Mouse (Mus musculus) stomach, postnatal 0 days (tissue): ENCODE measurements at regions not wholly inside any gene's neighbourhood (a gene's known extent, or its start where the extent isn't known, plus 50 kb on each side); places are given as distances from the start of the nearest gene placed in this dataset.

Experiments
- ATAC-seq: fragments of 200-750 bp; cut with Nextera tagmentation; 2 replicates; pipeline ENCODE4 v1.8.0; 2017; ENCODE audit not compliant: low FRiP score, low TSS enrichment
- DNase-seq: peaks from one replicate; pipeline ENCODE4 v3.0.0-alpha.2; 2016; ENCODE audit warnings: low spot score
- H3K27ac ChIP-seq: fragments of 300-500 bp; sonication (generic); replicated peaks from 2 replicates; pipeline ENCODE4 v1.5.1; 2014; ENCODE audit warnings: mild to moderate bottlenecking, control low read depth
- H3K27me3 ChIP-seq: fragments of 300-500 bp; sonication (generic); 2 replicates; pipeline ENCODE4 v1.6.1; 2014; ENCODE audit warnings: low read length; ENCODE audit not compliant: control insufficient read depth, insufficient read depth
- H3K36me3 ChIP-seq: fragments of 300-500 bp; sonication (generic); 2 replicates; pipeline ENCODE4 v1.6.1; 2014; ENCODE audit warnings: low read length, mixed read lengths; ENCODE audit not compliant: control insufficient read depth, insufficient read depth
- H3K4me1 ChIP-seq: fragments of 300-500 bp; sonication (generic); replicated peaks from 2 replicates; pipeline ENCODE4 v1.6.1; 2014; ENCODE audit warnings: antibody characterized with exemption; ENCODE audit not compliant: control insufficient read depth, insufficient read depth
- H3K4me2 ChIP-seq: fragments of 300-500 bp; sonication (generic); replicated peaks from 2 replicates; pipeline ENCODE4 v1.6.1; 2014; ENCODE audit warnings: low read depth, mild to moderate bottlenecking, control low read depth, moderate library complexity
- H3K4me3 ChIP-seq: fragments of 300-500 bp; sonication (generic); 2 replicates; pipeline ENCODE4 v1.5.1; 2014; ENCODE audit warnings: low read depth, low read length, control low read depth
- H3K9ac ChIP-seq: fragments of 300-500 bp; sonication (generic); 2 replicates; pipeline ENCODE4 v1.6.1; 2014; ENCODE audit warnings: mild to moderate bottlenecking, low read length, control low read depth, mixed read lengths
- H3K9me3 ChIP-seq: fragments of 300-500 bp; sonication (generic); 2 replicates; pipeline ENCODE4 v1.6.1; 2016; ENCODE audit warnings: low read length; ENCODE audit not compliant: control insufficient read depth
- CTCF ChIP-seq: IDR thresholded peaks from 2 replicates; pipeline ENCODE4 v1.5.1; 2016; ENCODE audit warnings: antibody characterized with exemption, low read depth, mild to moderate bottlenecking, moderate library complexity
- EP300 ChIP-seq: optimal IDR thresholded peaks from 2 replicates; pipeline ENCODE3; 2016; ENCODE audit warnings: antibody characterized with exemption
- WGBS: fragments of 180-500 bp; shearing (Covaris S2); extraction: QIAGEN DNeasy Blood & Tissue Kit; methylation state at CpG from one replicate; pipeline ENCODE4 v1.1.7; 2014; 5-methylcytosine and 5-hydroxymethylcytosine counted together

DNA sequence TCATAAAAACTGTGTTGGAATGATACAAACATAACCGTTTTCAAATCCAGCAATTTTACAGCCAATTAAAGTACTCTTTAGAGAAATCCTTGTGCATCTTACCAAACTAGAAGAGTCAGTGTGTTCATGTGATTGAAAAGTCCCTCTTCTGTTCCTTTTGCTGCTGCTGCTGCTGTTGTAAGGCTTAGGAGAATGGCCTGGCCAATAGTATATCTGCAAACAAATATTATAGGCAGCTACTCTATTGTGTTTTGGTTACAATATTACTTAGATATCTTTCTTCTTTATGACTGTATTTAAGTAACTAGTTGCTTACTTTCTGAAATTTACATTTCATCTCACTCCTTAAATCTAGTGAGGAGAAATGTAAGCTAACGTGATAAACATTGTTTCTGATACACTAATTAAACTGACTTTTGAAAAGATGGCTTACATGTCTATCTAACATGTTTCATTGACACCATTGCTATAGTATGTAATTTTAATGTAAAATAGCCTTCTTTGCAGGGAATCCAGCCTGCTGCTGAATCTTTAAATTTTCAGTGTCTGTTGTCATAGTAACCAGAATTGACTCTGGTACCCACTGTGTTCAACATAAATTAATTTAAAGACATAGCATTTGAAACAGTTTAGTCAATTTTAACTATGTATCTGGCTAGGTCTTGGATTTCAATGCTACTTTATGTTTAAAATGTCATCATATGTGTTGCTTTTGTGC lies 139.7 kb upstream of the Slco6d1 start:
- no peak for TF ChIP-seq EP300
- no peak for TF ChIP-seq CTCF
- H3K27ac ChIP-seq, result no peak overlapping the region

GRCm38 (mm10) chr1:98281771-98282149 lies 139.2 kb upstream of the Slco6d1 start:
- Histone ChIP-seq H3K4me3 (no peak overlapping the region), H3K4me1 (no peaks in the 10 kb centered on the region), H3K27me3 (no peaks in the 10 kb centered on the region), H3K9me3 (no peaks in the 10 kb centered on the region), H3K36me3 (no peaks in the 10 kb centered on the region), H3K9ac (no peak overlapping the region), H3K27ac (no peak overlapping the region), H3K4me2 (no peak overlapping the region)
- no peak for DNase-seq
- ATAC-seq, result no peak
- 63% methylated on average over 2 of the region's 2 CpGs for WGBS
- TF ChIP-seq CTCF (no peak), EP300 (no peak)

More for the DNA sequence above, 139.7 kb upstream of the Slco6d1 start:
- Histone ChIP-seq H3K9me3 (no peaks in the 10 kb centered on the region), H3K36me3 (no peaks in the 10 kb centered on the region), H3K4me1 (no peaks in the 10 kb centered on the region), H3K4me3 (no peak overlapping the region), H3K4me2 (no peak overlapping the region), H3K9ac (no peak overlapping the region), H3K27me3 (no peaks in the 10 kb centered on the region)
- WGBS, result 61% methylated on average over 2 of the region's 2 CpGs
- no peak for ATAC-seq
- DNase-seq, result no peak

GRCm38 (mm10) chr1:98303166-98303565 lies 117.8 kb upstream of the Slco6d1 start:
- no peak for DNase-seq
- no peaks in the 10 kb centered on the region for H3K27me3 ChIP-seq
- 72% methylated on average over 2 of the region's 2 CpGs for WGBS
- no peaks in the 10 kb centered on the region for H3K4me1 ChIP-seq
- no peak for ATAC-seq
- TF ChIP-seq CTCF, result no peak
- TF ChIP-seq EP300, result no peak
- H3K4me2 ChIP-seq, result no peak overlapping the region
- H3K9me3 ChIP-seq, result no peaks in the 10 kb centered on the region
- H3K4me3 ChIP-seq, result no peak overlapping the region
- no peak overlapping the region for H3K27ac ChIP-seq
- no peaks in the 10 kb centered on the region for H3K36me3 ChIP-seq
- no peak overlapping the region for H3K9ac ChIP-seq

- Histone ChIP-seq H3K36me3 (no peaks in the 10 kb centered on the region), H3K4me1 (no peaks in the 10 kb centered on the region), H3K9me3 (no peaks in the 10 kb centered on the region), H3K27ac (no peak overlapping the region), H3K9ac (no peak overlapping the region), H3K27me3 (no peaks in the 10 kb centered on the region), H3K4me2 (no peak overlapping the region), H3K4me3 (no peak overlapping the region)
- no peak for ATAC-seq
- TF ChIP-seq CTCF (no peak), EP300 (no peak)
- DNase-seq, result no peak
- 91% methylated on average over 1 of the region's 1 CpGs for WGBS
Measured at GRCm38 (mm10) chr1:98306363-98306762, 114.6 kb upstream of the Slco6d1 start.

- H3K27me3 ChIP-seq, result no peaks in the 10 kb centered on the region
- 94% methylated on average over 2 of the region's 2 CpGs for WGBS
- no peak for TF ChIP-seq EP300
- TF ChIP-seq CTCF, result no peak
- no peak overlapping the region for H3K4me3 ChIP-seq
- H3K9ac ChIP-seq, result no peak overlapping the region
- H3K27ac ChIP-seq, result no peak overlapping the region
- no peaks in the 10 kb centered on the region for H3K9me3 ChIP-seq
- H3K4me1 ChIP-seq, result no peaks in the 10 kb centered on the region
- DNase-seq, result no peak
- no peak for ATAC-seq
- no peaks in the 10 kb centered on the region for H3K36me3 ChIP-seq
- no peak overlapping the region for H3K4me2 ChIP-seq
Measured at GRCm38 (mm10) chr1:98307519-98307918, 113.4 kb upstream of the Slco6d1 start.

DNA sequence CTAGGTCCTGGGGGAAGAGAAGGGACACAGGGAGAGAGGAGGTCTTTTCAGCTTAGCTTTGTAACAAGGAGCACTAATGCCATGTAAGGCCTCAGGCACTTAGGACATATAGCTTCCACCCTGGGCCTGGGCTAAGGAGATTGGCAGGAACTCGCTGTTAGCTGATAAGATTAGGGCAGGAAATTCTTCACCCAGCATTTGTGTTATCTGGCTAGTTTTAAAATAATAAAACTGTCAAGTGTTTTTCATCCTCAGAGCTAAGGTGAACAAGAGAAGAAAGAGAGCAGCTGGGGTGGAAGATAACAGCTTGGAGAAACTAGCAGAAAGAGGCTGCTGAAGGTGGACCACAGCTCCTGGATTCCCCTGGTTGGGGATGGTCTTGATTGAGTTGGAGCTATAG lies 111.0 kb upstream of the Slco6d1 start:
- H3K36me3 ChIP-seq, result no peaks in the 10 kb centered on the region
- no peak overlapping the region for H3K4me2 ChIP-seq
- no peak overlapping the region for H3K4me3 ChIP-seq
- H3K9me3 ChIP-seq, result no peaks in the 10 kb centered on the region
- WGBS, result 43% methylated on average over 1 of the region's 1 CpGs
- H3K27ac ChIP-seq, result no peak overlapping the region
- H3K27me3 ChIP-seq, result no peaks in the 10 kb centered on the region
- no peaks in the 10 kb centered on the region for H3K4me1 ChIP-seq
- no peak overlapping the region for H3K9ac ChIP-seq
- TF ChIP-seq CTCF (no peak), EP300 (no peak)
- ATAC-seq (no peak), DNase-seq (no peak)
